16 mouse cellular contexts compared by ENCODE assay signal in genomic region chr6:93076681-93077080, GRCm38 (mm10).
"Had no signal": no experiment of that assay in that cellular context is flagged by ENCODE, and none has a peak within 500 bp of the region (broad histone marks: within the 10 kb centered on the region; RNA-seq: fewer than 3 reads in every experiment).

No protein-coding gene starts in this region.

- H3K27me3 ChIP-seq: neural tube, embryonic 13.5 days; neural tube, embryonic 15.5 days; stomach, embryonic 15.5 days had no signal

- H3K9ac ChIP-seq: neural tube, embryonic 13.5 days; neural tube, embryonic 15.5 days; stomach, embryonic 15.5 days had no signal

- H3K9me3 ChIP-seq: neural tube, embryonic 13.5 days; neural tube, embryonic 15.5 days; stomach, embryonic 15.5 days had no signal

- H3K4me2 ChIP-seq: neural tube, embryonic 13.5 days; neural tube, embryonic 15.5 days; stomach, embryonic 15.5 days had no signal

- H3K4me3 ChIP-seq: neural tube, embryonic 13.5 days; neural tube, embryonic 15.5 days; stomach, embryonic 15.5 days had no signal

- H3K4me1 ChIP-seq: neural tube, embryonic 13.5 days; neural tube, embryonic 15.5 days; stomach, embryonic 15.5 days had no signal

- DNase-seq: retina, postnatal 1 day; right cerebral cortex, adult 18-20 months; right cerebral cortex, postnatal 14 days; right cerebral cortex, postnatal 25 days; right cerebral cortex, postnatal 4 days; spleen, adult 18-20 months; thymus, adult 18-20 months; thymus, adult 2 months; thymus, postnatal 14 days; thymus, postnatal 25 days; thymus, postnatal 36 days; thymus, postnatal 4 days had no signal

- H3K27ac ChIP-seq: neural tube, embryonic 13.5 days; neural tube, embryonic 15.5 days; stomach, embryonic 15.5 days; stomach, postnatal 0 days had no signal

- H3K36me3 ChIP-seq: neural tube, embryonic 13.5 days; neural tube, embryonic 15.5 days; stomach, embryonic 15.5 days had no signal
